Mouse (Mus musculus) urinary bladder, postnatal 14 days (tissue): ENCODE data around the gene Dusp8.

Experiments
- DNase-seq: peaks from one replicate; pipeline ENCODE4 v3.0.0; 2021; ENCODE audit warnings: low spot score

The Dusp8 gene

DNA sequence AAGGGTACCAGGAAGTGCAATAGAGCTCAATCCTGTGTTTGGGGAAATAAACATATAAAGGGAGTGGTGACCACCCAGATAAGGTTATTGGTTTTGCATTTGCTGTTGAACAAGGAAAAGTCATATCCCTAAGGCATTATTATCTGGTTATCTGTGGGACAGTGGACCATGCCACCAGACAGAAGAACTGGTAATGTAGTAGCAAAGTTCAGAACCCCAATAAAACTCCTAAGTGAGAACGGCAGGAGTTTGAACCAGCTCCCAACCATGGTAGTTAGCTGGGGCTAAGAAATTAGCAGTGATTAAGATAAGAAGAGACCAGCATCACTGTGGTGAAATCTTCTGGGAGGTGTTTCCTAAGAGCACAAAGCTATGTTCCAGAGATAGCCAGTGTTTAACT is 49.7 kb downstream of the Dusp8 start:
- no peak for DNase-seq

GRCm38 (mm10) chr7:142045344-142045743 is 50.3 kb downstream of the Dusp8 start:
- DNase-seq, result no peak

DNA sequence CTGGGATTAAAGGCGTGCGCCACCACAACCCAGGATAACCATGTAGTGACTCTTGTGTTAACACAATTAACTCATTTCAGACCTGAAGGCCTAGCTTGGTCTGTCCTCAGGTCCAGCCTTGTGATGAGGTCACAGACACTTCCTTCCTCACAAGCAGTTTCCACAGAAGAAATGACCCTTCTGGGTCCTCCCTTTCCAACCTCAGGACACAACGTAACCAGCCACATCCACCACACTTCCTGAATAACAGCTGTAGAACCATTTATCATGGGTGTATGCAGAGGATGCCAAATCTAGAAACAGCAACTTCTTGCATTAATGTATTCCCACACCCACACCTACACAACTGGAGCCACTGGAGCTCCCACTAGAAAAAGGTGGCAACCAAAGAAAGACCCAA is 54.9 kb downstream of the Dusp8 start:
- DNase-seq, result no peak

DNA sequence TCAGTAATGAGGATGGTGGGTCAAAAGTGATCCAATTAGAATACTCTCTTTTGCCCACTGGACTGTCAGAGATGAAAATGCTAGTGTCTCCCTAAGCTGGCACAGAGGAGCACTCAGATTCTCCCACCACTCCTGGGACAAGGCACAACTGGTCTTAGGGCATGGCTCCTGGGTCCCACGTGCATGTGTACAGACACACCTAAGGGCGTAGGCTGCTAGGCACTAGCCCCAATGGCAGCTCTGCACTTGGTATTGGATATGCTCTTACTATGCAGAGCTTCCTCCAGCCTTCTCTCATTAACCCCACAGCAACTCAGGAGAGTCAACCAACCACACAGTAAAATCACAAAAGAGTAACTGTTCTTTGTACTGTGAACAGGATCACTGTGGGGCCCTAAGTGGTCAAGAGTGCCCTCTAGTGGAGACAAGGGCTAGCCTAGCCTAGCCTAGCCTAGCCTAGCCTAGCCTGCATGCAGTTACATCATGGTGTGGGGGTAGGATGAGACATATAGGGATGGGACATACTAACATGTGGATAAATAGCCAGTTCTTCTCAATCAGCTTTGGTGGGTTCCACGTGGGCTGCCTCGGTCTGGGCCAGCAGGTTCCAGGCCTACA is 58.0 kb downstream of the Dusp8 start:
- no peak for DNase-seq

DNA sequence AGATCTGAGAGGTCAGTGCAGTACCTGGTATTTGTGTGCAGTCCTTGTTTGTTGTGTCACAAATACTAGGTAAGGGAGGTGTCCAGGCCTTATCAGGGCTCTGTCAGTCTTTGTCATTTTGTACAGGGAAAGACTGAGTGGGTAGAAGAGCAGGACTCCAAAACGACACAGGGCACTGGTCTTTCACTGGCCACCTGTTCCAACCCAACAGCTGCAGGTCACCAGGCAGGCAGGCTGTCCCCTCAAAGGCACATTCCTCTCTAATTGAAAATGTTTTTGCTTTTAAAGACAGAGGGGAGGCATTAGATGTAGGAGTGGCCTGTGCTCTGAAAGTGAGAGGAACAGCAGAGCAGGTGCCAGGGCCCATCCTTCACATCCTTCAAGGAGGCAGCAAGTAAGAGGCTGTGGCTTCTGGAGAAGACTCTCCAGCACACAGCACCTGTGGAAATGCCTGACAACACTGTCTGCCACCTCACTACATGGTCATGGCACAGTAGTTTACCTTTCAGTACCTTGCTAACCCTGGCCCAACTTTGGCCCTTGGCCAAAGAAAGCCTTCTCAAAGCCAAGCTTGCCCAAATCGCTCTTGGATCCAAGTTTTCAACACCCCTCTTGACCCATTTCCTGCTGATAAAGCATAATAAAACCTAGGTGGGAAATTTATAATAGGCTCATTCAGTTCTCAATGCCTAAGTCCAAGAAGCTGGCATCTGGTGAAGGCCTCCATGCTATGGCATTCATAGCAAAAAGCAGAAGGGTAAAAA is 60.4 kb downstream of the Dusp8 start:
- no peak for DNase-seq

DNA sequence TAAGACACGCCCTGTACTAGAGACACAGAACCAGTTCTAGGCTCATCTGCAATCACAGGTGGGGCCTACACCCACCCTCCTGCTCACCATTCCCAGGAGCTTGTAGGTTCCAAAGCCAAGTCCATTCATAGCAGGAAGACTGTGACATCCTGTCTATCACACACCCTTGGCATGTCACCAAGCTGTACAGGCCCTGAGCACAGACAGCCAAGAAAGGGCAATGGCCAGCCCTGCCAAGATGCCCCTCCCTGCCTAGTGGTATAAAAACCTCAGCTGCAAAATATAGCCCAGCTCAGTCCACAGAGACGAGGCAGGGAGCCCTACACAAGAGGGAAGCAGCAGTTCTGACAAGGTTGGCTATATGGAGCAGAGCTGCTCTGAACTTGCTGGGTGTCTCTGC is 61.4 kb downstream of the Dusp8 start:
- DNase-seq, result no peak

DNA sequence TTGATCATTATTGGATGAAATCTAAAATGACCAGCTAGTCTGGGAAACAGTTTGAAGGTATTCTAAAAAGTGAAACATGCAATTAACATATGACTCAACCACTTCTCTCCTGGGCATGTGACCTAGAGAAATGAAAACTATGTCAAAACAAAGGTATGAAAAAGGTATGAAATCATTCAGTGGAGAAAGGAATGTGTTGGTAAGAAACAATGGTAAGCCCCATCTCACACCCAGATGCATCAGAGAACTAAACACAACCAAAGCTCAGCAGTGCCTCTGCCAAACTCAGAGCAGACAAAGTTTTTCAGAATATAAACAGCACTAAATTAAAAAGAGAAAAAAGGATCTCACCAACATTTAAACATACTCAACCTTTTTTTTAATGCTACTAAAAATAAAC is 65.6 kb downstream of the Dusp8 start:
- DNase-seq, result no peak
